Mouse (Mus musculus): ENCODE measurements around the gene Ube2l3. TPM values are rescaled to one million over a fixed set of nuclear protein-coding genes. Genes with fewer than 3 reads are reported as not detected.
A peak's percentile ranks its signal among the peaks of the same experiment; 100 is the strongest.
"Not testable (repeated sequence)": the region's sequence is repeated elsewhere in the genome, so short reads cannot be mapped to it uniquely, and the experiment has no call there.

Ube2l3 gene
- 154 and 221 TPM in 2 replicates for total RNA-seq (2014; fragmentation: Nextera tagmentation)
- total RNA-seq (2017) = 161 and 163 TPM in 2 replicates

- no peak for ATAC-seq (replicated peaks; ENCODE audit: low FRiP score, low TSS enrichment, poor library complexity, severe bottlenecking)
Observed at GRCm38 (mm10) chr16:17202549-17202948, at the start of gene Ube2l3. Gene Ube2l3, minus strand, starts transcription at chr16:17202649.

DNA sequence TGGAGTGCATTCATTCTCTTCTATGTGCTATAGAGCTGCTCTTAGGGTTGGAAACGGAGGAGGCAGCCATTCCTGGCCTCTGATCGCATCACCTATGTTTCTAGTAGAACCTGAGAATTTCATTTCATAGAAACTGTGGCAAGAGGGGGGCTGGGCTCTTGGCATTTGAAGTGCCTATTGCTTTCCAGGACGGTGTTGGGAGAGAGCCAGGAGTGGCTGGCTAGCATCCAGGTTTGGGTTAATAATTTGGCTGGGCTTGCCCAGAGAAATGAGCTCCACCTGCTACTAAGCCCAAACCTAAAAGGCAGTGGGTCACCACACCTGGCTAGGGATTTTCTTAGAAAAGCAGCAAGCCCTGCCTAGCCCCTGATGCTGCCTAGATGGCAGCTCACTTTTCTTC is 49.1 kb upstream of the Ube2l3 start:
- peak; percentile 19; the same call in 1 of the 2 replicates for ATAC-seq (replicated peaks; ENCODE audit: low FRiP score, low TSS enrichment, poor library complexity, severe bottlenecking)

DNA sequence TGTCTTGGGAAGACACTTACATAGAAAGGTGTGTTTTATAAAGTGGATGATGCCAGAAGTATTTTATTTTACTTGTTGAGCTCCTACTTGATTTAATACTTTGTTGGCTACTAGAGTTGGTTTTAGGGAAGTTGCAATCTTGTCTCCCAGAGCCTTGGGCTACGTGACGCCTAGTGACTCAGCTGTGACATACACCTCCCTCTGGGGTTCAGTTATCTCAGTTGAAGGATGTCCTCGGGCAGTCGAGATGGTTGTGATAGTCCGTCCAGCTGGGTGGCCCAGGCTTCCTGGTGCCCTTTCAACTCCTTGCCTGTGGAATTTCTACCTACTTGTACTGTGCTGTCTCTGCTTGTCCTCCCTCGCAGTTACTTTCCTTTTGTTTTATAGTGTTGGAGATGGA is 46.7 kb upstream of the Ube2l3 start:
- peak; percentile 56 for ATAC-seq (replicated peaks; ENCODE audit: low FRiP score, low TSS enrichment, poor library complexity, severe bottlenecking)

DNA sequence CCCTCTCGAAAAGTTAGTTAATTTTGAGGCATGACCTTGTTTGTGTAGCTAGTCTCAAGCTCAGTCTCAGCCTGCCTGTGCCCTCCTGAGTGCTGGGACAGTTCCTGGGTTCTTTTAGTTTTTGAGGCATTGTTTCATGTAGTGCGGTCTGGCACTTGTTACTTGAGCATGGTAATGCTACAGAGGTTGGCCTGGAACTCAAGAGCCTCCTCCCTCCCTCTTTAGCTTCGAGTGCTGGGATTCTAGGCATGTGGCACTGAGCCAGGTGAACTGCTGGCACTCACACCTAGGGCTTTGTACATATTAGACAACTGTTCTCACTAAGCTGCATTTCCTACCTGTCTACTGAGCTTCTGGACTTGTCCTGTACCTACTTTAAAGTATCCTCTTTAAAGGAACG is 45.3 kb upstream of the Ube2l3 start:
- ATAC-seq (replicated peaks; ENCODE audit: low FRiP score, low TSS enrichment, poor library complexity, severe bottlenecking) = no peak

GRCm38 (mm10) chr16:17244996-17245395 is 42.5 kb upstream of the Ube2l3 start:
- no peak for ATAC-seq (replicated peaks; ENCODE audit: low FRiP score, low TSS enrichment, poor library complexity, severe bottlenecking)

- ATAC-seq (replicated peaks; ENCODE audit: low FRiP score, low TSS enrichment, poor library complexity, severe bottlenecking) = no peak
Observed at GRCm38 (mm10) chr16:17243731-17244130, 41.3 kb upstream of the Ube2l3 start.

GRCm38 (mm10) chr16:17239409-17239808 is 37.0 kb upstream of the Ube2l3 start:
- no peak for ATAC-seq (replicated peaks; ENCODE audit: low FRiP score, low TSS enrichment, poor library complexity, severe bottlenecking)

DNA sequence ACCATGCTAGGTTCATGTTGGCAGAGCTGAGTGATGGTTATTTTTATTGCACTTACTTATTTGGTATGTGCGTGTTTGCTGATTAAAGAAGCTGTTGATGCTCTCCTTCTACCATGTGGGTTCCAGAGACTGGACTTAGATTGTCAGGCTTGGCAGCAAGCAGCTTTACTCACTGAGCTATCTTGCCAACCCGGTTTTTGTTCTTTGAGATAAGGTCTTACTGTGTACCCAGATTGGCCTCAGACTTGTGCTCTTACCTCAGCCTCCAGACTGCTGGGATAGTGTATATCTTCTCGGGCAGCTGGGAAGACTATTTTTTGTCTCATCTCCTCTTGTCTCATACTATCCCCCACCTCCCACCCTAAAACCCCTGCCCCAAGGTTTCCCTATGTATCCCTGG is 35.2 kb upstream of the Ube2l3 start:
- peak; percentile 84 for ATAC-seq (replicated peaks; ENCODE audit: low FRiP score, low TSS enrichment, poor library complexity, severe bottlenecking)

DNA sequence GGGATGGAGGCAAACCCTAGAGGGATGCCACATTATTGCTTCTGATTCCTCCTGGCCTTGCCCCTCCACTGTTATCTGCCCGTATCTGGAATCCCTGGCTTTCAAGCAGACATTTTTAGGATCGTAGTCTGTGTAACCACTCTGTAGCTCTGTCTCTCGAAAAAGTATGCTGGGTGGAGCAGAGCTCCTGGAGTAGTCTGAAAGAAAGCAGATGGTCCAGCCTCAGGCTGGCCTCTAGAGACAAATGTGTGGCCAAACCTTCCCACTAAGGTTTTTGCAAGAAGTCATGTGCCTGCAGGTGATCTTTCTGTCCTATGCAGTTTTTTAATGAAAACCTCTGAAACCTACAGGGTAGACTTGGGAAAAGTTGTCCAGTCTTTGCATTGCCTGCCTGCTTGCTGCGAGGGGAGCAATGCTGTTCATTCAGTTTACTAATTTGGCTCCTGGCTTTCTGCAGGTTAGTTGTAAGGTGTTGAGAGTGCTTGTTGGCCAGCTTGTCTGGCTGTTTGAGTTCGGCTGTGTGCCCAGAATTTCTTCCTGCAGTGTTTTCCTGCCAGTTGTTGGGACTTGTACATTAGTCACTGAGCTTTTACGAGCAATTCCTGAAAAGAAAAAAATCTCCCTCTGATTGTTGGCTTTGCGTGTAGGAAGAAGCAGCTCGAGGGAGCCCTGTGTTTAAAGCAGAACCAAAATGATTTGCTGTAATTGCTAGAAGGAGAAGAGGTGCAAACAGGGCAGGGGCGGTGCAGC is 32.6 kb upstream of the Ube2l3 start:
- no peak for ATAC-seq (replicated peaks; ENCODE audit: low FRiP score, low TSS enrichment, poor library complexity, severe bottlenecking)

- no peak for ATAC-seq (replicated peaks; ENCODE audit: low FRiP score, low TSS enrichment, poor library complexity, severe bottlenecking)
Observed at GRCm38 (mm10) chr16:17234499-17234895, 32.0 kb upstream of the Ube2l3 start.

- ATAC-seq (replicated peaks; ENCODE audit: low FRiP score, low TSS enrichment, poor library complexity, severe bottlenecking) = no peak
Observed at GRCm38 (mm10) chr16:17233702-17234498, 31.5 kb upstream of the Ube2l3 start.

- peak; percentile 80 for ATAC-seq (replicated peaks; ENCODE audit: low FRiP score, low TSS enrichment, poor library complexity, severe bottlenecking)
Observed at GRCm38 (mm10) chr16:17232794-17233701, 30.6 kb upstream of the Ube2l3 start, which contains the start of gene Hic2. Gene Hic2, plus strand, starts transcription at chr16:17233572.

GRCm38 (mm10) chr16:17231523-17231922 is 29.1 kb upstream of the Ube2l3 start:
- ATAC-seq (replicated peaks; ENCODE audit: low FRiP score, low TSS enrichment, poor library complexity, severe bottlenecking) = not testable (repeated sequence)

DNA sequence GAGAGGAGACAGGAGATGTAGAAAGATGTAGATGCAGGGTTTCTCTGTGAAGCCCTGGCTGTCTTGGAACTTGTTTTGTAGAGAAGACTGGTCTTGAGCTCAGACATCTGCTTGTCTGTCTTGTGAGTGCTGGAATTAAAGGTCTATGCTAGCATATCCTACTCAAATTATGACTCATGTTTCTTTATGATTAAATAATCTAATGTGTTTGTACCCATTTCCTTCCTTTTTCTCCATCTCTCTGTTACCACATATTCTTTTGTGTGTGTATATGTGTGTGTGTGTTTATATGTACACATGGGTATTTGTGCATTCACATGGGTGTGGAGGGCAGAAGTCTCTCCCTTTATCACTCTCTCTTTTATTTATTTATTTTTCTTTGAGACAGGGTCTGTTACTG is 24.0 kb upstream of the Ube2l3 start:
- no peak for ATAC-seq (replicated peaks; ENCODE audit: low FRiP score, low TSS enrichment, poor library complexity, severe bottlenecking)

- no peak for ATAC-seq (replicated peaks; ENCODE audit: low FRiP score, low TSS enrichment, poor library complexity, severe bottlenecking)
Observed at GRCm38 (mm10) chr16:17225584-17225983, 23.1 kb upstream of the Ube2l3 start.

DNA sequence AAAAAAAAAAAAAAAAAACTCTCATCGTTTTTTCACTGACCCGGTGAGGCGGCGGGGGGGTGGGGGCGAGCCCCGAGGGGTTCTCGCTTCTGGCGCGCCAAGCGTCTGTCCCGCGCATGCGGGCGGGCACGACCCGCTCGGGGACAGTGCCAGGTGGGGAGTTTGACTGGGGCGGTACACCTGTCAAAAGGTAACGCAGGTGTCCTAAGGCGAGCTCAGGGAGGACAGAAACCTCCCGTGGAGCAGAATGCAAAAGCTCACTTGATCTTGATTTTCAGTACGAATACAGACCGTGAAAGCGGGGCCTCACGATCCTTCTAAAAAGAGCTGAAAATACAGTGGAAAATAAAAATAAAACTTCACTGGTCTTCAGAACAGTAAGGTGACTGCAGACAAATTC is 19.7 kb upstream of the Ube2l3 start:
- peak; percentile 100 for ATAC-seq (replicated peaks; ENCODE audit: low FRiP score, low TSS enrichment, poor library complexity, severe bottlenecking)

- ATAC-seq (replicated peaks; ENCODE audit: low FRiP score, low TSS enrichment, poor library complexity, severe bottlenecking) = peak; percentile 34; the same call in 1 of the 2 replicates
Observed at GRCm38 (mm10) chr16:17220127-17220733, 17.8 kb upstream of the Ube2l3 start.

- ATAC-seq (replicated peaks; ENCODE audit: low FRiP score, low TSS enrichment, poor library complexity, severe bottlenecking) = no peak
Observed at GRCm38 (mm10) chr16:17216934-17217633, 14.6 kb upstream of the Ube2l3 start.
